Mouse (Mus musculus): ENCODE results near the gene Adam23. TPM values are rescaled to one million over a fixed set of nuclear protein-coding genes. Genes with fewer than 3 reads are reported as not detected.

The Adam23 gene
- polyA plus RNA-seq, 1 experiment from 2014 or later = 1.3 TPM

- Histone ChIP-seq H3K4me3 (ENCODE audit: low read depth, low read length) (no peak overlapping the region), H3K27ac (ENCODE audit: low read depth, low read length) (no peak overlapping the region), H3K27me3 (replicated peaks; ENCODE audit: control insufficient read depth, insufficient read depth, low read length) (no peaks in the 10 kb centered on the region), H3K9me3 (ENCODE audit: control insufficient read depth) (no peaks in the 10 kb centered on the region), H3K36me3 (ENCODE audit: control insufficient read depth, insufficient read depth) (no peaks in the 10 kb centered on the region), H3K4me2 (replicated peaks; ENCODE audit: low read depth) (no peak overlapping the region), H3K9ac (ENCODE audit: low read depth, low read length) (no peak overlapping the region), H3K4me1 (replicated peaks; ENCODE audit: control insufficient read depth, insufficient read depth, low read length) (no peaks in the 10 kb centered on the region)
- no peak for TF ChIP-seq CTCF (IDR thresholded peaks at IDR 0.05; ENCODE audit: low read depth)
- 75% methylated on average over 5 of the region's 5 CpGs for WGBS
- no peak for ATAC-seq
These were observed 131.1 kb downstream of the Adam23 start for GRCm38 (mm10) chr1:63576803-63577202.

GRCm38 (mm10) chr1:63579153-63579552, 133.5 kb downstream of the Adam23 start:
- Histone ChIP-seq H3K4me2 (replicated peaks; ENCODE audit: low read depth) (no peak overlapping the region), H3K9me3 (ENCODE audit: control insufficient read depth) (no peaks in the 10 kb centered on the region), H3K4me1 (replicated peaks; ENCODE audit: control insufficient read depth, insufficient read depth, low read length) (no peaks in the 10 kb centered on the region), H3K9ac (ENCODE audit: low read depth, low read length) (no peak overlapping the region), H3K27ac (ENCODE audit: low read depth, low read length) (no peak overlapping the region), H3K4me3 (ENCODE audit: low read depth, low read length) (no peak overlapping the region), H3K27me3 (replicated peaks; ENCODE audit: control insufficient read depth, insufficient read depth, low read length) (no peaks in the 10 kb centered on the region), H3K36me3 (ENCODE audit: control insufficient read depth, insufficient read depth) (no peaks in the 10 kb centered on the region)
- ATAC-seq = no peak
- 79% methylated on average over 8 of the region's 8 CpGs for WGBS
- no peak for TF ChIP-seq CTCF (IDR thresholded peaks at IDR 0.05; ENCODE audit: low read depth)

GRCm38 (mm10) chr1:63586869-63587268, 141.2 kb downstream of the Adam23 start:
- H3K4me3 ChIP-seq (ENCODE audit: low read depth, low read length) = no peak overlapping the region
- H3K9me3 ChIP-seq (ENCODE audit: control insufficient read depth) = no peaks in the 10 kb centered on the region
- no peak overlapping the region for H3K9ac ChIP-seq (ENCODE audit: low read depth, low read length)
- no peak for ATAC-seq
- H3K27me3 ChIP-seq (replicated peaks; ENCODE audit: control insufficient read depth, insufficient read depth, low read length) = no peaks in the 10 kb centered on the region
- 73% methylated on average over 7 of the region's 7 CpGs for WGBS
- no peak overlapping the region for H3K4me2 ChIP-seq (replicated peaks; ENCODE audit: low read depth)
- H3K4me1 ChIP-seq (replicated peaks; ENCODE audit: control insufficient read depth, insufficient read depth, low read length) = no peaks in the 10 kb centered on the region
- no peak overlapping the region for H3K27ac ChIP-seq (ENCODE audit: low read depth, low read length)
- H3K36me3 ChIP-seq (ENCODE audit: control insufficient read depth, insufficient read depth) = no peaks in the 10 kb centered on the region
- no peak for TF ChIP-seq CTCF (IDR thresholded peaks at IDR 0.05; ENCODE audit: low read depth)

GRCm38 (mm10) chr1:63603870-63604500, 158.3 kb downstream of the Adam23 start:
- Histone ChIP-seq H3K9me3 (ENCODE audit: control insufficient read depth) (no peaks in the 10 kb centered on the region), H3K27me3 (replicated peaks; ENCODE audit: control insufficient read depth, insufficient read depth, low read length) (no peaks in the 10 kb centered on the region), H3K4me2 (replicated peaks; ENCODE audit: low read depth) (no peak overlapping the region), H3K9ac (ENCODE audit: low read depth, low read length) (no peak overlapping the region), H3K4me1 (replicated peaks; ENCODE audit: control insufficient read depth, insufficient read depth, low read length) (no peaks in the 10 kb centered on the region), H3K27ac (ENCODE audit: low read depth, low read length) (no peak overlapping the region), H3K4me3 (ENCODE audit: low read depth, low read length) (no peak overlapping the region), H3K36me3 (ENCODE audit: control insufficient read depth, insufficient read depth) (no peaks in the 10 kb centered on the region)
- ATAC-seq = no peak
- no peak for TF ChIP-seq CTCF (IDR thresholded peaks at IDR 0.05; ENCODE audit: low read depth)
- 13% methylated on average over 3 of the region's 3 CpGs for WGBS

- Histone ChIP-seq H3K36me3 (ENCODE audit: control insufficient read depth, insufficient read depth) (no peaks in the 10 kb centered on the region), H3K27ac (ENCODE audit: low read depth, low read length) (no peak overlapping the region), H3K4me1 (replicated peaks; ENCODE audit: control insufficient read depth, insufficient read depth, low read length) (no peaks in the 10 kb centered on the region), H3K9me3 (ENCODE audit: control insufficient read depth) (no peaks in the 10 kb centered on the region), H3K4me2 (replicated peaks; ENCODE audit: low read depth) (no peak overlapping the region), H3K9ac (ENCODE audit: low read depth, low read length) (no peak overlapping the region), H3K27me3 (replicated peaks; ENCODE audit: control insufficient read depth, insufficient read depth, low read length) (no peaks in the 10 kb centered on the region), H3K4me3 (ENCODE audit: low read depth, low read length) (no peak overlapping the region)
- no peak for ATAC-seq
- TF ChIP-seq CTCF (IDR thresholded peaks at IDR 0.05; ENCODE audit: low read depth) = no peak
- WGBS = 93% methylated on average over 4 of the region's 4 CpGs
These were observed 163.9 kb downstream of the Adam23 start for GRCm38 (mm10) chr1:63609613-63610012.

- H3K4me1 ChIP-seq (replicated peaks; ENCODE audit: control insufficient read depth, insufficient read depth, low read length) = no peaks in the 10 kb centered on the region
These were observed 168.9 kb downstream of the Adam23 start for GRCm38 (mm10) chr1:63614594-63614993.

More at GRCm38 (mm10) chr1:63614594-63614993, 168.9 kb downstream of the Adam23 start:
- Histone ChIP-seq H3K27ac (ENCODE audit: low read depth, low read length) (no peak overlapping the region), H3K36me3 (ENCODE audit: control insufficient read depth, insufficient read depth) (no peaks in the 10 kb centered on the region), H3K9me3 (ENCODE audit: control insufficient read depth) (no peaks in the 10 kb centered on the region), H3K4me2 (replicated peaks; ENCODE audit: low read depth) (no peak overlapping the region), H3K4me3 (ENCODE audit: low read depth, low read length) (no peak overlapping the region), H3K27me3 (replicated peaks; ENCODE audit: control insufficient read depth, insufficient read depth, low read length) (no peaks in the 10 kb centered on the region), H3K9ac (ENCODE audit: low read depth, low read length) (no peak overlapping the region)
- WGBS = under 1% methylated on average over 11 of the region's 11 CpGs
- no peak for ATAC-seq
- no peak for TF ChIP-seq CTCF (IDR thresholded peaks at IDR 0.05; ENCODE audit: low read depth)

Measured in intestine, postnatal 0 days (tissue).